Mouse (Mus musculus): ENCODE measurements around the gene Trim44. TPM values are rescaled to one million over a fixed set of nuclear protein-coding genes. Genes with fewer than 3 reads are reported as not detected.

The Trim44 gene
- polyA plus RNA-seq, 1 experiment from 2014 or later, result 57.1 TPM

- Histone ChIP-seq H3K4me1 (ENCODE audit: control insufficient read depth, insufficient read depth, low read length) (peaks cover 11% of the 10 kb centered on the region), H3K27ac (ENCODE audit: low read length) (no peak overlapping the region), H3K4me2 (ENCODE audit: low read length) (no peak overlapping the region), H3K36me3 (ENCODE audit: control insufficient read depth, insufficient read depth, low read length) (no peaks in the 10 kb centered on the region), H3K9me3 (replicated peaks; ENCODE audit: control insufficient read depth, low read length, poor library complexity, severe bottlenecking) (no peaks in the 10 kb centered on the region), H3K9ac (ENCODE audit: low read depth, low read length) (no peak overlapping the region), H3K4me3 (ENCODE audit: low read depth, low read length) (no peak overlapping the region), H3K27me3 (ENCODE audit: control insufficient read depth, insufficient read depth, low read depth, low read length) (no peaks in the 10 kb centered on the region)
- no peak for ATAC-seq
- 75% methylated on average over 1 of the region's 1 CpGs for WGBS
These were observed 28.7 kb downstream of the Trim44 start for GRCm38 (mm10) chr2:102378928-102379327.

- ATAC-seq, result no peak
- H3K4me3 ChIP-seq (ENCODE audit: low read depth, low read length), result no peak overlapping the region
- H3K4me2 ChIP-seq (ENCODE audit: low read length), result no peak overlapping the region
- no peaks in the 10 kb centered on the region for H3K36me3 ChIP-seq (ENCODE audit: control insufficient read depth, insufficient read depth, low read length)
- peaks cover 6% of the 10 kb centered on the region for H3K4me1 ChIP-seq (ENCODE audit: control insufficient read depth, insufficient read depth, low read length)
- 93% methylated on average over 1 of the region's 1 CpGs for WGBS
- H3K9ac ChIP-seq (ENCODE audit: low read depth, low read length), result no peak overlapping the region
- no peak overlapping the region for H3K27ac ChIP-seq (ENCODE audit: low read length)
- no peaks in the 10 kb centered on the region for H3K9me3 ChIP-seq (replicated peaks; ENCODE audit: control insufficient read depth, low read length, poor library complexity, severe bottlenecking)
- H3K27me3 ChIP-seq (ENCODE audit: control insufficient read depth, insufficient read depth, low read depth, low read length), result no peaks in the 10 kb centered on the region
These were observed 29.2 kb downstream of the Trim44 start for GRCm38 (mm10) chr2:102378381-102378780.

GRCm38 (mm10) chr2:102377370-102377769 lies 30.3 kb downstream of the Trim44 start:
- Histone ChIP-seq H3K4me2 (ENCODE audit: low read length) (no peak overlapping the region), H3K9ac (ENCODE audit: low read depth, low read length) (no peak overlapping the region), H3K4me3 (ENCODE audit: low read depth, low read length) (no peak overlapping the region), H3K9me3 (replicated peaks; ENCODE audit: control insufficient read depth, low read length, poor library complexity, severe bottlenecking) (no peaks in the 10 kb centered on the region), H3K27me3 (ENCODE audit: control insufficient read depth, insufficient read depth, low read depth, low read length) (no peaks in the 10 kb centered on the region), H3K27ac (ENCODE audit: low read length) (no peak overlapping the region), H3K4me1 (ENCODE audit: control insufficient read depth, insufficient read depth, low read length) (no peaks in the 10 kb centered on the region), H3K36me3 (ENCODE audit: control insufficient read depth, insufficient read depth, low read length) (no peaks in the 10 kb centered on the region)
- WGBS, result 92% methylated on average over 2 of the region's 2 CpGs
- ATAC-seq, result no peak

DNA sequence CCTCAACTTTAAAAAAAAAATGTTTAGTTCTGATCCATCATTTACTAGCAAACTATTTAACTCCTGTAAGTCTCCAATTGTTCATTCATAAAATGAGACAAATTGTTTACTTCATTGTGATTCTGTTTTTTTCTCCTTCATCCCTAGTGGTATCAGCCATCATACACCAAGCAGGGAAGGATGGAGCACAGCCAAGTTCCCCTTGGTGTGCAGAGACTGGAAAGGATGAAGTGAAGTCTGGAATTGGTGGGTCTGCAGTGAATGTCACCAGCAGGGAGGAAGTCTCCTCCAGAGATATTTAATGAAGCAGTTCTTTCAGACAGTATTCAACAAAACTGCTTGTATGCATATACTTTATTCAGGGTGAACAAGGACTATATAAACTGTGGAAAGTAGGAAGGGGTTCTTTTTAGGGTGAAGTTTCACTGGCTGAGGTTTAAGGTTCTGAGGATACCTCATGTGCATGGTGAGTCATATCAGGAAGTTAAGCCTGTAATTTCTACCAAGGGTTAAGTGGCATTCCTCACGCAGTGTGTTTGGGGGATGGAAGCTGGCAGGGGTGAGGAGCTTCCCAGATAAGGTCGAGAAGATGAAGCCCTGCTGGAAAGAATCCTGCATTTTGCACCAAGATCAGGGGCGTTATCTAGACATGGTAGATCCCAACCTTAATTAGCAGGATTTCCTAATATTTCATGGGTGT lies 34.1 kb downstream of the Trim44 start:
- Histone ChIP-seq H3K4me1 (ENCODE audit: control insufficient read depth, insufficient read depth, low read length) (no peaks in the 10 kb centered on the region), H3K9ac (ENCODE audit: low read depth, low read length) (no peak overlapping the region), H3K36me3 (ENCODE audit: control insufficient read depth, insufficient read depth, low read length) (no peaks in the 10 kb centered on the region), H3K27ac (ENCODE audit: low read length) (no peak overlapping the region), H3K27me3 (ENCODE audit: control insufficient read depth, insufficient read depth, low read depth, low read length) (no peaks in the 10 kb centered on the region), H3K4me3 (ENCODE audit: low read depth, low read length) (no peak overlapping the region), H3K4me2 (ENCODE audit: low read length) (no peak overlapping the region), H3K9me3 (replicated peaks; ENCODE audit: control insufficient read depth, low read length, poor library complexity, severe bottlenecking) (no peaks in the 10 kb centered on the region)
- no peak for ATAC-seq
- 81% methylated on average over 3 of the region's 3 CpGs for WGBS

GRCm38 (mm10) chr2:102372690-102373089 lies 34.9 kb downstream of the Trim44 start:
- ATAC-seq, result no peak
- Histone ChIP-seq H3K4me1 (ENCODE audit: control insufficient read depth, insufficient read depth, low read length) (peaks cover 2% of the 10 kb centered on the region; the same call in 1 of the 2 replicates), H3K9ac (ENCODE audit: low read depth, low read length) (no peak overlapping the region), H3K4me2 (ENCODE audit: low read length) (no peak overlapping the region), H3K27me3 (ENCODE audit: control insufficient read depth, insufficient read depth, low read depth, low read length) (no peaks in the 10 kb centered on the region), H3K27ac (ENCODE audit: low read length) (no peak overlapping the region), H3K36me3 (ENCODE audit: control insufficient read depth, insufficient read depth, low read length) (no peaks in the 10 kb centered on the region), H3K4me3 (ENCODE audit: low read depth, low read length) (no peak overlapping the region), H3K9me3 (replicated peaks; ENCODE audit: control insufficient read depth, low read length, poor library complexity, severe bottlenecking) (no peaks in the 10 kb centered on the region)

DNA sequence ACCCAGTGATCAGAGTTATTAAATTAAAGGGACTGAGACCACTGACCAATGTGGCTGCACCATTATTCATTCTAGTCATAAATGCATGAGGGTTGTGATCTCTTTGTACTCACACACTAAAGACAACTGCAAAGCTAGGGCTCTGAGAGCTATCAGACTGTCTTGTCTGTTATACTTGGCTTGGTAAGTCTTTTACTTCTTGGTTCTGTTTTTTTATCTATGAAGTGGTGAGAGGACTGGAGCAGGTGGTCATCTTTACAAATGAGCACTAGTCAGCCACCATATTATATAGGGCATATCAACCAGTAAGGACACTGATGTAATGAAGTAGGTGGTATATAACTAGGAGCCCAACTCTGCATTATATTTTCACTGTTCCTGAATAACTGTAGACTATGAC lies 36.3 kb downstream of the Trim44 start:
- no peak for ATAC-seq
- Histone ChIP-seq H3K4me3 (ENCODE audit: low read depth, low read length) (no peak overlapping the region), H3K9me3 (replicated peaks; ENCODE audit: control insufficient read depth, low read length, poor library complexity, severe bottlenecking) (no peaks in the 10 kb centered on the region), H3K27ac (ENCODE audit: low read length) (no peak overlapping the region), H3K36me3 (ENCODE audit: control insufficient read depth, insufficient read depth, low read length) (no peaks in the 10 kb centered on the region), H3K9ac (ENCODE audit: low read depth, low read length) (no peak overlapping the region), H3K4me1 (ENCODE audit: control insufficient read depth, insufficient read depth, low read length) (peaks cover 6% of the 10 kb centered on the region), H3K4me2 (ENCODE audit: low read length) (no peak overlapping the region), H3K27me3 (ENCODE audit: control insufficient read depth, insufficient read depth, low read depth, low read length) (no peaks in the 10 kb centered on the region)

- no peak for ATAC-seq
- 91% methylated on average over 7 of the region's 7 CpGs for WGBS
These were observed 41.6 kb downstream of the Trim44 start for GRCm38 (mm10) chr2:102365983-102366545.

DNA sequence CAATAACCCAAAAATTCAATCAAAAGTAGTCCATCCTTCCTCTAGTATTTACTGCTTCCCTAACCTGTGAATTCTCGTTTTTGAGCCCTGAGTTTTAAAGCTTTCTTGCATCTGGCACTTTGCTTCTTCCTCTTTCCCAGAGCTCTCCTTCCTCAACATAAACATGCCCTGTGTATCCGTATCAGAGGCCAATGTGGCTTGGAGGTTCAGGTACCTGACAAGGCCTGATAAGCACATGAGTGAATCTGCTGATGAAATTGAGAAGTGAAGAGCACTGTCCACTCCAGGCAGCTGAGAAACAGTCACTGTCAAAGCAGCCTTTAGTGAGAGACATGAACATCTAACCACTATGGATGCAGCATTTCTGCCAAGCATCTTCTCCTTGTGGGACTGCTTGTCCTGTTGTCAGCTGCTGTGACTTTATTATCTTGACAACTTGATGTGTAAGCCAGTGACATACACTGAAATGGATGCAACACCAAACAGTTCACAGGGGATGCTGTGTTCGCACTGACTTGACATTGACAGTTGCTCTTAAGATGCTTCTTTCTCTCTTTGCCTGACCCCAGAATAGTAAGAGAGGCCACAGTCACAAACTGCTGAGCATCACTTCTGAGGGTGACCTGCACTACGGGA lies 42.9 kb downstream of the Trim44 start:
- ATAC-seq, result no peak
- Histone ChIP-seq H3K4me2 (ENCODE audit: low read length) (no peak overlapping the region), H3K9ac (ENCODE audit: low read depth, low read length) (no peak overlapping the region), H3K4me1 (ENCODE audit: control insufficient read depth, insufficient read depth, low read length) (peaks cover 8% of the 10 kb centered on the region), H3K4me3 (ENCODE audit: low read depth, low read length) (no peak overlapping the region), H3K36me3 (ENCODE audit: control insufficient read depth, insufficient read depth, low read length) (no peaks in the 10 kb centered on the region), H3K27ac (ENCODE audit: low read length) (no peak overlapping the region), H3K9me3 (replicated peaks; ENCODE audit: control insufficient read depth, low read length, poor library complexity, severe bottlenecking) (no peaks in the 10 kb centered on the region), H3K27me3 (ENCODE audit: control insufficient read depth, insufficient read depth, low read depth, low read length) (no peaks in the 10 kb centered on the region)
- 89% methylated on average over 4 of the region's 4 CpGs for WGBS

More at GRCm38 (mm10) chr2:102365983-102366545, 41.6 kb downstream of the Trim44 start:
- no peaks in the 10 kb centered on the region for H3K36me3 ChIP-seq (ENCODE audit: control insufficient read depth, insufficient read depth, low read length)
- no peak overlapping the region for H3K9ac ChIP-seq (ENCODE audit: low read depth, low read length)
- H3K27ac ChIP-seq (ENCODE audit: low read length), result no peak overlapping the region
- H3K4me1 ChIP-seq (ENCODE audit: control insufficient read depth, insufficient read depth, low read length), result peaks cover 6% of the 10 kb centered on the region
- no peak overlapping the region for H3K4me3 ChIP-seq (ENCODE audit: low read depth, low read length)
- no peaks in the 10 kb centered on the region for H3K9me3 ChIP-seq (replicated peaks; ENCODE audit: control insufficient read depth, low read length, poor library complexity, severe bottlenecking)
- H3K27me3 ChIP-seq (ENCODE audit: control insufficient read depth, insufficient read depth, low read depth, low read length), result no peaks in the 10 kb centered on the region
- no peak overlapping the region for H3K4me2 ChIP-seq (ENCODE audit: low read length)

DNA sequence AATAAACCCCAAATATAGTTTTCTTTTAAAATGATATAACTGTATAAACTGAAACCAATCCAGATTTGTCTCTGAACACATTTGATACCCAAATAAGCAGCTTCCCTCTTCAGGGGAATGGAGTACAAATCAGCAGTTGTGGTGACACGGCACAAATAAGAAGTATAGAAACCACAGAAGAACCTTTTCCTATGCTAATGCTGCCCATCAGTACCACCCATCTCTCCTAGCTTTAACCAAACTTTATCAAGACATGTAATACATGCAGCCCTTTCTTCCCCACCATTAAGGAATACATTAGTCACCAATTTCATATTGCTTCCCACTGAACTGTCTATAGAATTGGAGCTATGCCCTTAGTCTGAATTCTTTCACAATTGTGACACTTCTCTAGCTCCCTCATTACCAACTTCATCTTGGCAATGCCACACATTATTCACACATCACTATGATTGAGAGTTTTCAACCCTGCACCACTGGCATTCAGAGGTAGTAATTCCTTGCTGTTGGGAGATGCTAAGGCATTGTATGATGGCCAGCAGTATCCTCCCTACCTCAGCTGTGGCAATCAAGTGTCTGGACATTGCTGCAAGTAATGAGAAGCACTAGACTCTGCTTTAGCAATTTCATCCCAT lies 44.6 kb downstream of the Trim44 start:
- Histone ChIP-seq H3K36me3 (ENCODE audit: control insufficient read depth, insufficient read depth, low read length) (no peaks in the 10 kb centered on the region), H3K9ac (ENCODE audit: low read depth, low read length) (no peak overlapping the region), H3K27me3 (ENCODE audit: control insufficient read depth, insufficient read depth, low read depth, low read length) (no peaks in the 10 kb centered on the region), H3K9me3 (replicated peaks; ENCODE audit: control insufficient read depth, low read length, poor library complexity, severe bottlenecking) (no peaks in the 10 kb centered on the region), H3K4me3 (ENCODE audit: low read depth, low read length) (no peak overlapping the region), H3K4me1 (ENCODE audit: control insufficient read depth, insufficient read depth, low read length) (peaks cover 7% of the 10 kb centered on the region), H3K27ac (ENCODE audit: low read length) (no peak overlapping the region), H3K4me2 (ENCODE audit: low read length) (no peak overlapping the region)
- 97% methylated on average over 1 of the region's 1 CpGs for WGBS
- no peak for ATAC-seq

All from midbrain, embryonic 16.5 days (tissue).